Mouse (Mus musculus) brown adipose tissue, adult 24 weeks (tissue): Measurements from ENCODE around the gene Fam78a. TPM values are rescaled to one million over a fixed set of nuclear protein-coding genes. Genes with fewer than 3 reads are reported as not detected.

Experiments used
- H3K27ac ChIP-seq: fragments of 200-500 bp; replicated peaks from 2 replicates; pipeline ENCODE4 v1.5.1; 2012; ENCODE audit warnings: low read depth, mild to moderate bottlenecking, low read length
- H3K4me1 ChIP-seq: fragments of 200-500 bp; 2 replicates; pipeline ENCODE4 v1.6.1; 2012; ENCODE audit warnings: low read length, mixed read lengths; ENCODE audit not compliant: control insufficient read depth, insufficient read depth, insufficient read length
- H3K4me3 ChIP-seq: fragments of 200-500 bp; 2 replicates; pipeline ENCODE4 v1.5.1; 2012; ENCODE audit warnings: low read depth, mild to moderate bottlenecking, low read length, moderate library complexity; ENCODE audit not compliant: insufficient read depth
- polyA plus RNA-seq: library from polyadenylated mRNA; stranded (reverse); fragments of >200 nt; gene quantifications from 2 replicates; pipeline ENCODE4 v1.2.4, GENCODE M21; 2012; ENCODE audit not compliant: missing spikeins, insufficient read depth, insufficient read length

The Fam78a gene
- polyA plus RNA-seq, 1 experiment: 0.24 TPM

- Histone ChIP-seq H3K4me3 (no peak overlapping the region), H3K27ac (no peak overlapping the region), H3K4me1 (no peaks in the 10 kb centered on the region)
These were observed 19.3 kb downstream of the Fam78a start for GRCm38 (mm10) chr2:32065371-32065791.

- no peaks in the 10 kb centered on the region for H3K4me1 ChIP-seq
- no peak overlapping the region for H3K27ac ChIP-seq
These were observed 19.7 kb downstream of the Fam78a start for GRCm38 (mm10) chr2:32064913-32065312.

GRCm38 (mm10) chr2:32063451-32064151 is 21.1 kb downstream of the Fam78a start:
- Histone ChIP-seq H3K4me1 (no peaks in the 10 kb centered on the region), H3K4me3 (no peak overlapping the region), H3K27ac (no peak overlapping the region)

More at GRCm38 (mm10) chr2:32064913-32065312, 19.7 kb downstream of the Fam78a start:
- no peak overlapping the region for H3K4me3 ChIP-seq

DNA sequence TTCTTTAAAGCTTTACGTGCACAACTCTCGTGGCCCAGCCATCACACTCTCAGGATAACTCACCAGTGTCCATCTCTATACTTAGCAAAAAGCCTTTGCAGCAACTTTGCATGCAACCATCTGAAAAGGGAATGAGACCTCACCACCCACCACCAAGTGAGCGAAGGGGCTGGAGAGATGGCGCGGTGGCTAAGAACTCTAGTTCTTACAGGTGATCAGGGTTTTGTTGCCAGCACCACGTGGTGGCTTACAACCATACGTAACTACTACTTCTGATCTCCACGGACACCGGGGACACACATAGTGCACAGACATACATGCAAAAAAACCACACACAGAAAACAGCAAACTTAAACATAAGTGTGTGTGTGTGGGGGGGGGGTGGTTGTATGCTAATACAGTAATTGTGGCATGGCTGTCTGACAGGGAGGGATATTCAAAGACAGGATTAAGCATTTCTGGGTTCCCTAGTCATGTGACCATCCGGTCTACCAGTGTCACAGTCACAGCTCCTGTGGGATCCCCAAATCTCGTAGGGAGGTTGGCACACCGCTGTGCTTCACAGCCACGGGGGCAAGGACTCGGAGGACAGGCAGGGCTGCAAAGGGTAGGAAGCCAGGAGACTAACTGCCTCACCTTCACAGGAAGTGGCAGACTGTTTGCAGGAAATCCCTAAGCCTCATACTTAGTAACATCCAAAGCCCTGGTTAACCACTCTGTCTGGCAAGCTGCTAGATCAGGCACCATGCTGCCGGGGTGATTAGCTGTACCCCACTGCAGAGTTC is 21.8 kb downstream of the Fam78a start:
- Histone ChIP-seq H3K4me1 (no peaks in the 10 kb centered on the region), H3K4me3 (no peak overlapping the region), H3K27ac (no peak overlapping the region)

DNA sequence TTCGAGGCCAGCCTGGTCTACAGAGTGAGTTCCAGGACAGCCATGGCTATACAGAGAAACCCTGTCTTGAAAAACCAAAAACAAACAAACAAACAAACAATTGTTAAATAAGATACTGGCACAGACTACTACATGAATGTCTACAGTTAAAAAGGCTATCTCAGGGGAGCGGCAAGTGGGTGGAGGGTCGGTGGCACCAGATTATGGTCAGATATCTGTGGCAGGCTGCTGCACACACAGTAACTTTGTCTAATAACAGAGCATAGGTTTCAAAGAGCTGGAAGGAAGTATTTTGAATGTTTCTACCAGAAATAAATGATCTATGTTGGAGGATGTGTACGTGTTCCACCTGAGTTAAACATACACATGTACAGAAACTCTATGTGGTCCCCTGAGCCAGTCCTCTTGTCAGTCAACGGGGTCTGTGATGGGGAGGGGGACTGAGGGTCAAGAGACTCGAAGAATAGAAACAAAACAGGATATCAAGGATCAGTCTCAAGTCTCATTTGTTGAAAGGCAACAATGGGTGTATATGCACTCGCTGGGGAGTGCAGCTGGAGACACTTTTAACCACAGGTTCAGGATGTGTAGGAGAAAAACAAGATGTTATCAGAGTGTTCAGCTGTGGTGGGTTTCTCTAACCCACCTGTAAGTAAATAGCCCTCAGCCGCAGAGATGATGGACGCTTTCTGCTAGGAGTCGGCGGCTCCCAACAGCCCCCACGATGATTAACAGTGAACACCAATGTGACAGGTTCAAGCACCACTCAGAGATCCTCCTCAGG is 22.7 kb downstream of the Fam78a start:
- Histone ChIP-seq H3K4me3 (no peak overlapping the region), H3K27ac (no peak overlapping the region)

GRCm38 (mm10) chr2:32061189-32061588 is 23.5 kb downstream of the Fam78a start:
- Histone ChIP-seq H3K4me1 (no peaks in the 10 kb centered on the region), H3K4me3 (no peak overlapping the region), H3K27ac (no peak overlapping the region)

More for the DNA sequence above, 22.7 kb downstream of the Fam78a start:
- no peaks in the 10 kb centered on the region for H3K4me1 ChIP-seq

DNA sequence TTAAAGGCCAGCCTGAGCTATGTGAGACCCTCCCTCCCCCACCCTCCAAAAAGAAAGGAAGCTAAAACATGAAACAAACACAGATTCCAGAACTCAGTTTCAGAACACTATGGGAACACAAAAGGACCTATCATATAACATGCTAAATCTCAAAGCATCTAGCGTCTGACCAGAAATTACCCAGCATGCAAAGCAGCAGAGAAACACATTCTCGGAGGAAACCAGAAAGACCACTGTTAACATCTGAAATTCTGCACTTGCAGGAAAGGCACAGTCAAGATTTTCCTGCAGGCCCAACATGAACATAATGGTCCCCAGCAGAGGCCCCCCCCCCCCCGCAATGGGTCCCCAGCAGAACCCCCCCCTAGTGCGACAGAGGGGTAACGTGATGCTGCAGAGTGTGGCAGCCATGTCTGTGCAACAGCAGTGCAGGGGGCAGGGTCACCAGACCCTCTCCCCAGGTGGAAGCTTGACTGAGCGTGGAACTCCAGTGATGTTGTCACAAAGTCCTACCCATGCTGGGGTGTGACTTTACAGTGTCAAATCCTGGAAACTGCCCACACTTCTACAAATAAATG is 24.3 kb downstream of the Fam78a start:
- no peaks in the 10 kb centered on the region for H3K4me1 ChIP-seq
- no peak overlapping the region for H3K27ac ChIP-seq
- H3K4me3 ChIP-seq: no peak overlapping the region

GRCm38 (mm10) chr2:32059613-32060012 is 25.0 kb downstream of the Fam78a start:
- H3K27ac ChIP-seq: no peak overlapping the region
- H3K4me1 ChIP-seq: no peaks in the 10 kb centered on the region
- H3K4me3 ChIP-seq: no peak overlapping the region

GRCm38 (mm10) chr2:32058716-32059115 is 25.9 kb downstream of the Fam78a start:
- H3K4me1 ChIP-seq: no peaks in the 10 kb centered on the region
- no peak overlapping the region for H3K27ac ChIP-seq
- no peak overlapping the region for H3K4me3 ChIP-seq

DNA sequence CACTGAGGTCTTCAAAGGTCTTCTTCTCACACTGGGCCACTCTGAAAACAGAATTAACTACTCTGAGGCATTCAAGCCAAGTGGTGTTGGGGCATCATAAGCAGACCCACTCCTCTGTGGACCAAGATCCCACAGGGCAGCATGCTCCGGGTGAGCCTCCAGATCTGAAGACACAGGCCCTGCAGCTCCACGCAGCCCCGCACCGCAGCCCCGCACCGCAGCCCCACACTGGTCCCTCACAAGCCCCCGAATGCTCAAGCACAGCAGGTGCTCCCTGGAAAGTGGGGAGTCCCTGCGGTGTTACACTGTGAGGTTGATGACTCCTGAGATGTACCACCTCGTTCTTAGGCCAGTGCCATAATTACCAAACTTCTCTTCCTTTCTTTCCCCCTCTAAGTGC is 26.4 kb downstream of the Fam78a start:
- Histone ChIP-seq H3K4me1 (no peaks in the 10 kb centered on the region), H3K4me3 (no peak overlapping the region), H3K27ac (no peak overlapping the region)

DNA sequence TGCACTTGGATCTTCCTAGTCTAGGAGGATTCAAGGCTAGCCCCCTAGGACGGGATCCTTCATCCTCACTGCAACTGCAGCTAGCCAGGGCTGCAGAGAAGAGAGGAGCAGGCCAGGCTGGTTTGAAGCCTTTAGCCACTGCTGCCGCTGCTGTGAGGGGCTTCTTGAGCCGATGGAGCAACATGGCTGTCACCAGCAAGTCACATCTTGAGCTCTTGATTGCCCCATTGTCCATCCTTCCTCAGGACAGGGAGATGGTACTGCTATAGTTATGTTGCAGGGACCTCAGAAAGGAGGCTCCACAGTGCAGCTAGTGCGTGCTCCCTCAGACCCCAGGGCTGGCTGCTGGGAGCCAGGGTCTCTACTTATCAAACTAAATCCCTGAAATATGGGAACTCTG is 26.9 kb downstream of the Fam78a start:
- Histone ChIP-seq H3K4me1 (no peaks in the 10 kb centered on the region), H3K4me3 (no peak overlapping the region), H3K27ac (no peak overlapping the region)

DNA sequence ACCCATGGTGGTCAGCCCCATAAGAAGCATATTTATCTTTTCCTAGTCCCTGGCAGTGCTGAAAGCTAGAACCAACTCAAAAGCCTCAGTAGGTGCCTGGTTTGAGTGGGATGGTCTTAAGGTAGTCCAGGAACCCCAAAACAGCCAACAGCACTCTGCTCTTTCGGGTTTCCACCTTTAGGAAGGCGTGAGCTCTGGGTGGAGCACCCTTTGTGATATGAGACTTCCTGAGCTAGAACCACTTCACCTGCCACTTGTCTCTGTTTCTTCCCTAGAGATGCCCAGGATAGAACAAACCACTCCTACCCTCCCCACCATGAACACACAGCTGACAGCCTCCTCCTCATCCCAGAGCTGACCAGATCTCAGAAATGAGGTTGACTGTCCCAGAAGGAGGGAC is 27.3 kb downstream of the Fam78a start:
- H3K4me3 ChIP-seq: no peak overlapping the region
- H3K27ac ChIP-seq: no peak overlapping the region
- no peaks in the 10 kb centered on the region for H3K4me1 ChIP-seq

GRCm38 (mm10) chr2:32056524-32056923 is 28.1 kb downstream of the Fam78a start:
- H3K4me1 ChIP-seq: no peaks in the 10 kb centered on the region

DNA sequence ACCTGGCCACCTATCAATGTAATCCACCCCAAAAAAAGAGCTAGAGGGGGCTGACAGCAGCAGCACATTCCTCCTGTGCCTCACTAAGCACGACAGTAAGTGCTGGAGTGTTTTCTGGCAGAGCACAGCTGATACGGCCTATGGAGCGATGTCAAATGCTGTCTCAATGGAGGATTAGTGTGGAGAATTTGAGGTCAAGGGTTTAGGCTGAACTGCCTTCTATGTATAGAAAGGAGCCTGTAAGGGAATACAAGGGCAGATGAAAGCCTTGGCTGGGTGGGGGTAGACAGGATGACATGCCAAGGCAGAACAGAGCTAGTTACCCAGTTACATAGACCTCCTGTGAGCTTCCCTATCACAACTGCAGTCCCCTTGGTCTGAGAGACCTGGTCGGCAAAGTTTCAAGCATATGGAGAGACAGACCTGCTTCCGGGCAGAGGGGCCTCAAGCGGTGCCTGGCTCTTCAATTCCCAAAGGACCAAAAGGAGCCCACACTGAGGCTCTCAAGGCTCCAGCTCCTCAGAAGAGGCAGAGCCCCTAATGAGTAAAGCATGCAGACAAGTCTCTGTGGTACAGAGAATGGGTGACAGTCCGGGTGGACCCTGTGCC is 29.2 kb downstream of the Fam78a start:
- no peak overlapping the region for H3K27ac ChIP-seq
- H3K4me3 ChIP-seq: no peak overlapping the region
- H3K4me1 ChIP-seq: no peaks in the 10 kb centered on the region

More at GRCm38 (mm10) chr2:32056524-32056923, 28.1 kb downstream of the Fam78a start:
- Histone ChIP-seq H3K4me3 (no peak overlapping the region), H3K27ac (no peak overlapping the region)
